ENCODE assay signal across 8 mouse cellular contexts in genomic region chr10:17727926-17728279, GRCm38 (mm10). TPM values are rescaled to one million over a fixed set of nuclear protein-coding genes. Genes with fewer than 3 reads are reported as not detected.
DNase-seq lines count a peak whose midpoint lies in the region; ATAC-seq and TF ChIP-seq lines count a peak whose summit lies in the region.

No protein-coding gene starts in this region.

- peak overlapping the region; percentile 92 for H3K4me2 ChIP-seq in heart, embryonic 13.5 days
- H3K4me2 ChIP-seq in limb, embryonic 13.5 days (replicated peaks): peak overlapping the region; percentile 78

- H3K27me3 ChIP-seq in heart, embryonic 13.5 days (replicated peaks): no peaks in the 10 kb centered on the region
- no peaks in the 10 kb centered on the region for H3K27me3 ChIP-seq in limb, embryonic 13.5 days

- 9% methylated on average over 5 of the region's 5 CpGs for WGBS in heart, embryonic 13.5 days
- WGBS in limb, embryonic 13.5 days: 2% methylated on average over 5 of the region's 5 CpGs

- DNase-seq in layer of hippocampus, adult 2 months (ENCODE audit: low spot score in 2 of 2): no peak
- no peak for DNase-seq in layer of hippocampus, postnatal 25 days (ENCODE audit: extremely low spot score in 1 of 2, low spot score in 1 of 2)
- DNase-seq in ZHBTc4 (ENCODE audit: low read depth, low spot score): peak; percentile 49
- DNase-seq in naive thymus-derived CD4-positive, alpha-beta T cell, adult 2 months (ENCODE audit: low read depth): peak; percentile 71
- no peak for DNase-seq in adrenal gland, adult (ENCODE audit: inconsistent age in 2 of 2, low spot score in 1 of 2)
- no peak for DNase-seq in thymus, postnatal 4 days

- H3K9me3 ChIP-seq in heart, embryonic 13.5 days: no peaks in the 10 kb centered on the region
- H3K9me3 ChIP-seq in limb, embryonic 13.5 days: no peaks in the 10 kb centered on the region

- peaks cover 31% of the 10 kb centered on the region for H3K4me1 ChIP-seq in heart, embryonic 13.5 days
- H3K4me1 ChIP-seq in limb, embryonic 13.5 days: peaks cover 30% of the 10 kb centered on the region

- TF ChIP-seq CTCF in layer of hippocampus, adult 2 months (conservative IDR thresholded peaks at IDR 0.05): peak; percentile 82

- peak overlapping the region; percentile 1; the same call in 1 of the 2 replicates for H3K4me3 ChIP-seq in layer of hippocampus, adult 2 months
- H3K4me3 ChIP-seq in heart, embryonic 13.5 days: peak overlapping the region; percentile 90
- peak overlapping the region; percentile 33; the same call in 1 of the 2 replicates for H3K4me3 ChIP-seq in limb, embryonic 13.5 days

- no peak overlapping the region for H3K9ac ChIP-seq in heart, embryonic 13.5 days
- no peak overlapping the region for H3K9ac ChIP-seq in limb, embryonic 13.5 days

- peaks cover 3% of the 10 kb centered on the region for H3K36me3 ChIP-seq in heart, embryonic 13.5 days
- H3K36me3 ChIP-seq in limb, embryonic 13.5 days: no peaks in the 10 kb centered on the region

- H3K27ac ChIP-seq in layer of hippocampus, adult 2 months: peak overlapping the region; percentile 80
- peak overlapping the region; percentile 71 for H3K27ac ChIP-seq in heart, embryonic 13.5 days (replicated peaks)
- H3K27ac ChIP-seq in limb, embryonic 13.5 days: no peak overlapping the region

- ATAC-seq in heart, embryonic 13.5 days (ENCODE audit: extremely low read depth, insufficient number of reproducible peaks, low FRiP score, low TSS enrichment): no peak
- ATAC-seq in limb, embryonic 13.5 days (ENCODE audit: low FRiP score, low read depth): no peak

RNA-seq across cellular contexts. Expression of gene Cited2, which starts 4.9 kb away (rescaled TPM):
- total RNA-seq in layer of hippocampus, adult 2 months (2021): 10 to 100 TPM; 35.8 to 36.2 TPM
- total RNA-seq in layer of hippocampus, postnatal 25 days (2021): 10 to 100 TPM; 33.0 to 39.9 TPM
- polyA plus RNA-seq in heart, embryonic 13.5 days (2015; fragmentation: Nextera tagmentation; extraction: Ambion mirVana): 28.2 and 28.9 TPM in 2 replicates
- polyA plus RNA-seq in limb, embryonic 13.5 days (2015; fragmentation: Nextera tagmentation; extraction: Ambion mirVana): 37.3 and 40.6 TPM in 2 replicates

Comparison
In these comparisons a context has a peak if more than half of its experiments do, and no peak if none do; other contexts are left out.
1. DNase-seq: peak in ZHBTc4 (single experiment) and naive thymus-derived CD4-positive, alpha-beta T cell, adult 2 months (single experiment); none in layer of hippocampus, adult 2 months (0 of 2), layer of hippocampus, postnatal 25 days (0 of 2), adrenal gland, adult (0 of 2) and thymus, postnatal 4 days (single experiment).
2. H3K4me3 ChIP-seq: peak in every context shown above with its lines; median percentile 90 in heart, embryonic 13.5 days; 33 in limb, embryonic 13.5 days; 1 in layer of hippocampus, adult 2 months.